Mouse (Mus musculus) bone marrow, adult 2 months (tissue): ENCODE results near the gene Pde10a. TPM values are rescaled to one million over a fixed set of nuclear protein-coding genes. Genes with fewer than 3 reads are reported as not detected.

Experiments used
- H3K27ac ChIP-seq: fragments of 200-500 bp; 2 replicates; pipeline ENCODE4 v1.5.1; 2012; ENCODE audit warnings: low read depth, mild to moderate bottlenecking, control low read depth, inconsistent platforms, low read length; ENCODE audit not compliant: control insufficient read depth, poor library complexity, insufficient read depth
- H3K4me1 ChIP-seq: fragments of 200-500 bp; 2 replicates; pipeline ENCODE4 v1.6.1; 2011; ENCODE audit warnings: low read length; ENCODE audit not compliant: control insufficient read depth, insufficient read depth
- H3K4me3 ChIP-seq: fragments of 200-500 bp; replicated peaks from 2 replicates; pipeline ENCODE3; 2011; ENCODE audit warnings: mild to moderate bottlenecking, low read depth, low read length, control low read depth; ENCODE audit not compliant: control insufficient read depth
- CTCF ChIP-seq: fragments of 200-500 bp; IDR thresholded peaks from 2 replicates; pipeline ENCODE4 v1.5.1; 2011; ENCODE audit warnings: low read length, control low read depth; ENCODE audit not compliant: control insufficient read depth, insufficient read depth
- POLR2A ChIP-seq: fragments of 200-500 bp; IDR thresholded peaks from 2 replicates; pipeline ENCODE4 v1.6.1; 2011; ENCODE audit warnings: low read depth, mild to moderate bottlenecking, control low read depth, low read length, borderline replicate concordance; ENCODE audit not compliant: control insufficient read depth
- WGBS: fragments of 180-500 bp; shearing (Covaris S2); methylation state at CpG from one replicate; pipeline ENCODE4 v1.1.7; 2018; 5-methylcytosine and 5-hydroxymethylcytosine counted together
- polyA plus RNA-seq: library from polyadenylated mRNA; stranded (reverse); fragments of >200 nt; gene quantifications from 2 replicates; pipeline ENCODE4 v1.2.4, GENCODE M21; 2011; ENCODE audit warnings: low replicate concordance; ENCODE audit not compliant: missing spikeins, insufficient read depth, insufficient read length

Pde10a gene
- polyA plus RNA-seq, 1 experiment, result 5.5 TPM

- peaks cover 3% of the 10 kb centered on the region for H3K4me1 ChIP-seq
- no peak overlapping the region for H3K4me3 ChIP-seq
- WGBS, result 69% methylated on average over 3 of the region's 3 CpGs
- TF ChIP-seq CTCF (no peak), POLR2A (no peak)
- no peak overlapping the region for H3K27ac ChIP-seq
These were observed 288.8 kb downstream of the Pde10a start for GRCm38 (mm10) chr17:8813773-8814491.

DNA sequence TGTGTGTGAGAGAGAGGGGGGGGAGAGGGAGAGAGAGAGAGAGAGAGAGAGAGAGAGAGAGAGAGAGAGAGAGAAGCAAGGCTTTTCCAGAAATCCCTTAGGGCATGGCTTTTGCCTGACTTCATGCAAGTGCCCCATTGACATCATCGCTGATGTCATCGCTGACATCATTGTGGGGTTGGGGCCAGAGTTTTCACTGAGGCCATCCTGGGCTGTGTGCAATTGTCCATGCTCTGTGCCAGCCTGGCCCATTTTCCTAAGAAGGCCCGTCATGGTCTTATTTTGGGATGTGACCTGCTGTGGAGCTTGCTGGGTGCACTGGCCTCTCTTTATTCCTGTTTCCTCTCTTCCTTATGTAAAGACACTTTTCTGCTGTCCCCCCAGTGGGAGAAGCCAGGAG, 290.2 kb downstream of the Pde10a start:
- Histone ChIP-seq H3K27ac (no peak overlapping the region), H3K4me3 (no peak overlapping the region), H3K4me1 (peaks cover 3% of the 10 kb centered on the region)
- no peak for TF ChIP-seq POLR2A
- no peak for TF ChIP-seq CTCF
- 84% methylated on average over 3 of the region's 3 CpGs for WGBS

- Histone ChIP-seq H3K4me3 (no peak overlapping the region), H3K4me1 (peaks cover 3% of the 10 kb centered on the region), H3K27ac (no peak overlapping the region)
- 71% methylated on average over 5 of the region's 5 CpGs for WGBS
- TF ChIP-seq CTCF (no peak), POLR2A (no peak)
These were observed 290.7 kb downstream of the Pde10a start for GRCm38 (mm10) chr17:8815864-8816263.

GRCm38 (mm10) chr17:8818675-8819074, 293.5 kb downstream of the Pde10a start:
- WGBS, result 87% methylated on average over 13 of the region's 13 CpGs
- H3K4me3 ChIP-seq, result no peak overlapping the region
- H3K27ac ChIP-seq, result no peak overlapping the region
- peaks cover under 1% of the 10 kb centered on the region for H3K4me1 ChIP-seq
- no peak for TF ChIP-seq POLR2A
- no peak for TF ChIP-seq CTCF

DNA sequence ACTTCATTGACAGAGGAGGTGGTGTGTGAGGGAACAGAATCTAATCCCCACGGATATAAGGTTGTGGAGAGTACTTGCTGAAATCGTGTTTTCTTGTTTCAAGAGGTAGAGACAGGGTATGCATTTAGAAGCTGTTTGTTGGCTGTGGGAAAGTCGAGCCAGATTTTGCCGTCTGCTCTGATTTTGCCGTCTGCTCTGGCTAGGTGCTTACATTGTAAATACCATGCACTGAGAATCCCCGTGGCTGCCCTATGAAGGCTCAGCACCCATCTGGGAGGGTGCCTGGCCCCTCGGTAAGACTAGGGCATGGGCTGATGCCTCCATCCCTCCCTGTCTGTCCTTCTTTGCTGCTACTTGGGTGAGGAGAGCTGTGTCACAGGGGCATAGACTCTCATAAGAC, 298.4 kb downstream of the Pde10a start:
- H3K4me1 ChIP-seq, result no peaks in the 10 kb centered on the region
- H3K27ac ChIP-seq, result no peak overlapping the region
- 82% methylated on average over 7 of the region's 7 CpGs for WGBS
- H3K4me3 ChIP-seq, result no peak overlapping the region
- TF ChIP-seq POLR2A (no peak), CTCF (no peak)

DNA sequence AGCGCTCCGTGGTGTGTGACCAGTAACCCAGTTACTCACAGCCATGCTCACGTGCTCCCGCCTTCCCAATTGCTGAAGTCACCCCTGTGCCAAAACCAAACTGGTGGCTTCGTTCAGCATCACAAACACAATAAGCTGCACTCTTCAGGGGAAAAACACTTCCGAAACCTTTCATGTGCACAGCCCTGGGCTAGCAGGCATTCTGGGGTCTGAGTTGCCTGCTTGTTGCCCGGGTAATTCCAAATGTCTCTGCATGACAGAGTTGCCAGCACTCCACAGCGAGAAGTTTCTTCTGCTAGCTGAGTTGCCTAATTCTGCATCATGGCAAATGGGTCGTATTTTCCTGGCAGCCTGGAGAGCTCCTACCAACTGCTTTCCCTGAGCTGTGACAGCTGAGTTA, 302.0 kb downstream of the Pde10a start:
- no peak overlapping the region for H3K27ac ChIP-seq
- TF ChIP-seq CTCF (no peak), POLR2A (no peak)
- H3K4me1 ChIP-seq, result no peaks in the 10 kb centered on the region
- H3K4me3 ChIP-seq, result no peak overlapping the region
- WGBS, result 81% methylated on average over 9 of the region's 9 CpGs

- 87% methylated on average over 5 of the region's 5 CpGs for WGBS
- Histone ChIP-seq H3K27ac (no peak overlapping the region), H3K4me3 (no peak overlapping the region), H3K4me1 (no peaks in the 10 kb centered on the region; the same call in 1 of the 2 replicates)
- TF ChIP-seq CTCF (no peak), POLR2A (no peak)
These were observed 305.8 kb downstream of the Pde10a start for GRCm38 (mm10) chr17:8831001-8831400.

DNA sequence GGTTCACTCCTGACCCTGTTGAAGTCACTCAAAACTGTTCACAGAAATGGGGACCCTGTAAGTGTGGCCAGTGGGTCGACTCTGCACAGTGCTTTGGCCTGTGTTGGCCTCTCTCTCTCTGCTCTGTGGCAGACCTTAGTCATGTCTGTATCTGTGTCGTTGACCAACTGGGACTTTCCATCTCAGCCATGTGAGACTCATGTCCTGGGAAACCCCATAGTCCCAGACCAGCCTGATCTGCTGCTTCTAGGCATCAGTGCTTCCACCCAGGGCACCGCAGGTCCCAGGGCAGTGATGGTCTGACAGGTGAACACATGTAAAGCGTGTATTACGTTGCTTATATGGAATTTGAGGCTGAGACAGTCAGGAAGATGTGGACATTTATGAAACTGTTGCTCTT, 311.1 kb downstream of the Pde10a start:
- Histone ChIP-seq H3K27ac (no peak overlapping the region), H3K4me1 (no peaks in the 10 kb centered on the region; the same call in 1 of the 2 replicates), H3K4me3 (no peak overlapping the region)
- WGBS, result 78% methylated on average over 5 of the region's 5 CpGs
- TF ChIP-seq CTCF (no peak), POLR2A (no peak)
